Mouse (Mus musculus): Measurements from ENCODE around the gene Crkl.
"Not testable (repeated sequence)": the region's sequence is repeated elsewhere in the genome, so short reads cannot be mapped to it uniquely, and the experiment has no call there.

Crkl gene

DNA sequence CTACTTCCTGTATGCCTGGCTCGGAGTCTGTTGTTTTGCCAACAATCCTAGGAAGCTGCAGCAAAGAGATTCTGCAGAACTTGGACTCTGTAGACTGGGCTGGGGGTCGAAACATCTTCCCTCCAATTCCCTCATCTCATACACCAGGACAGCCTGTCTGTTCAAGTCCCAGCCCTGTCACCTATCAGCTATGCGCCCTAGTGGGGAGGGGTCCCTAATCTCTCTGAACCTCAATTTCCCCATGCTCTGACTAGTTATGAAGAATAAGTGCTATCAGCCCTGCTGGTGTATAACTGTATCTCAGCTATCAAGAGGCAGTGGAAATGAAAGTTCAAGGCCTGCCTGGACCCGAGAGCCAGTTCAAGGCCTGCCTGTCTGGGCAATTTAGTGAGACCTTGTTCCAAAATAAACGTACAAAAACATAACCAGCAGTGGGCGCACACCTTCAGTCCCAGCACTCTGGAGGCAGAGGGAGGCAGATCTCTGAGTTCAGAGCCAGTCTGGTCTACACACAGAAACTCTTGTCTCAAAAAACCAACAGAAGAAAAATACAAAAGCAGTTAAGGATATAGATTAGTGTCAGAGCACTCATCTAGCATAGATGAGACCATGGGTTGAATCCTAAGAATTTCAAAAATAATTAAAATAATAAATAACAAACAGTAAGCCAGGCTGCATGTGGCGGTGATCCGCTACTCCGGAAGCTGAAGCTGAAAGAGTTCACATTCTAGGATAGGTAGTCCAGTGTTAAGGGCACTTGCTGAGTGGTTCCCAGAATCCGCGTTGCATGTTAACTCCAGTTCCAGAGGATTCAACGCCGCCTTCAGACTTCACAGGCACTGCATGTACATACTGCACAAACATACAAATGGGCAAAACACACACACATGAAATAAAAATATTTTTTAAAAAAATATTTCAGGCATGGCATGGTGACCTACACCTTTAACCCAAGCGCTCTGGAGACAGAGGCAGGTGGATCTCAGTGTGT, 37.0 kb downstream of the Crkl start:
- DNase-seq, result peak; percentile 54

DNA sequence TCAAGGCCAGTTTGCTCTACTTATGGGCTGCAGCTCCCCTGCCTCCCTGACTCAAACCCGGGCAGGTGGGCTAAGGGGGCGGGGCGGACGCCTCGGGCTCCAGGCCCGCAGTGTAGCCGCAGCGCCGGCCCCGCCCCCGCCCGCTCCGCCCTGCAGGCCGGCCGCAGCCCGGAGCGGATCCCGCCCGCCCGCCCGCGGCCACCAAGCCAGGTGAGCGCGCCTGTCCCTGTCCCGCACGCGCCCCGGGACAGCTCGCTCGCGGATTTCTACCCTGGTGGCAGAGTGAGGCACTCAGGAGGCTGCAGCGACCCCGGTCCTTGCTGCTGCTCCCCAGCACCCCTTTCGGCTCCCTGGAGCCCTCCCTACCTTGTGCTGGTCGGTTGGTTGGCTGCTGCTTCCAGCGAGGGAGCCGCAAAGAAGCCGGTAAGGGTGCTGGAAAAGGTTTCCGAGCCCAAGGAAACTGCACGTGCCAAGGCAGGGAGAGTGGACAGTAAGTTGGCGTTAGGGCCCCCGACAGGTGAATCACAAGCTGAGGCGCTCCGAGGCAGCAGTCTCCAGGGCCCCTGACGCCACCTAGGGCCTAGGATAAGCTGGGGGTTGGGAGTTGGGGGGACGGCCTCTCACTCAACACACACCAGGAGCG, 37.8 kb downstream of the Crkl start, which contains the start of gene Aifm3:
TSS of gene Aifm3 (plus strand) at position 143 of the 643 bp plus-strand sequence.
- peak; percentile 30 for DNase-seq

DNA sequence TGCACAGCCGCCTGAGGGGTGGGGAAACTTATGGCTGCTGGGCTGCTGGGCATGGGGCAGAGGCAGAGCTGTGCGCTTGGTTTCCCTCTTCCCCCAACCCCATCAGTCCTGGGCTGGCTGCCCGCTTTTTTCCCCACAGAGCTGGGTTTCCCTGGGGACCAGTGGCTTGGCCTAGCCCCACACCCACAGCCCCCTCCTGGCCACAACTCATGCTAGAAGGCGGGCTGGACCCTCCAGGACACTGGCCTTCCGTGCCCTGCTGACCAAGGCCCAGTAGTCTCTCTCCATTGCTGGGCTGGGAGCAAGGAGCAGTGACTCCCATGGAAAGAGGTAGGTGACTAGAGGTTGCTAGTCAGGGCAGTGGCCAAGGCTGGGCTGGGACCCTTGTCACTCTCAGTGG, 39.4 kb downstream of the Crkl start:
- DNase-seq, result no peak

DNA sequence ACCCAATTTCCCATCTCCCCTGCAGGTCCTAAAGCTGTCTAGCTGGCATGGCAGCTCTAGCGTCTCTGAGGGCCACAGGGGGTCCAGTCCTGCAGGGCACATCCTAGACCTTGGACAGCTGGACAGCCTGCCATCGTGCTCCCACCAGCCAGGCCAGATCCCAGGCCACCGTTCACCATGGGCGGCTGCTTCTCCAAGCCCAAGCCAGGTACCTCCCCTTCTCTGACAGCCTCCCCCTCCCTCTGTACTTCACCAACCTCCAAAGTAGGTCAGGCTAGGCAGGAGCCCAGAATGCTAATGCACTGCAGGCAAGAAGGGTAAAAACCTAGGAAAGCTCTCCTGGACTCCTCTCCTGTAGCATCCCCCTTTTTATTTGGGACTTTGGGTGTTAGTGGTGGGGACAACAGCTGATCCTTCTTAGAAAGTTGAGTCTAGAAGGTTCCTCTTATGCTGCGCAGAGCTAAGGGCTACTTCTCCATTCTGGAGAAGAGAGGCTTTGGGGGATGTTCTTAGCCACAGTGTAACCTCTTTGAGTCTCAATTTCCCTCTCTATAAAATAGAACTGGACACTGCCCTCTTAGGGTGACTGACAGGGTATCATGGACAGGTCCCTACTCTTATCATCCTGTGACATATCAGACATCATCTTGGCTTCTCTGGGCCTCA, 40.2 kb downstream of the Crkl start:
- DNase-seq, result no peak

DNA sequence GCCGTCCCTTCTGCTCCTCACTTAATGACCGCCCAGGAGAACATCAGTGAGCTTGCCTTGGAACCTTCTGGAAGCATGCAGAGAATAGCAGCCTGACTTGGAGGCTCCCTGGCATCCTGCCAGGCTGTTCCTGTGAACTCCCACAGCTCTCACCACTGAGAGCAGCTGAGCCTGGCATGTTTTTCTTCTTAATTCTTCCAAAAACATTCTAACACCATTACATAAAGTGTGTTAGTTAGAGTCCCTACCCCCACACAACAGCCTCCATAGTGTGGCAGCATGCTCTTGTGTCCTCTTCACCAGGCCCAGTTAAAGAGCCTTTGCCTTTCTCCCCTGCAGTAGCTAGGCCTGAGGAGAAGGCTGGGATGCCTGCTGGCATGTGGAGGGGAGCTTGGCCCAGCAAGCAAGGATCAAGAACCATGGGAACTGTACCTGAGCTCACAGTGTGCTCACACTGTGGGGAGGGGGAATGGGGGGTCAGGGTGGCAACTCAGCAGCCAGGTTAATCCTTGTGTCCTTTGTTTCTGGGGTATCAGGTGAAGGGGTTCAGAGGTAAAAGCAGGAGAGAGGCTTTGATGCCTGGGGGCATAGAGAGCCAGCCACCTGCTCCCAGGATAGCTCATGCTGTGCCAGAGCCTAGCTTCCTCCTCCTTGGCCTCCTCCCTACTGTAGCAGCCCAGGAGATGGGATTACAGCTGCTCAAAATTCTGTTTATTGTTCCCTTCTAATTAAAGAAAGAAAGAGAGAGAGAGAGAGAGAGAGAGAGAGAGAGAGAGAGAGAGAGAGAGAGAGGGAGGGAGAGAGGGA, 44.9 kb downstream of the Crkl start:
- DNase-seq, result no peak

DNA sequence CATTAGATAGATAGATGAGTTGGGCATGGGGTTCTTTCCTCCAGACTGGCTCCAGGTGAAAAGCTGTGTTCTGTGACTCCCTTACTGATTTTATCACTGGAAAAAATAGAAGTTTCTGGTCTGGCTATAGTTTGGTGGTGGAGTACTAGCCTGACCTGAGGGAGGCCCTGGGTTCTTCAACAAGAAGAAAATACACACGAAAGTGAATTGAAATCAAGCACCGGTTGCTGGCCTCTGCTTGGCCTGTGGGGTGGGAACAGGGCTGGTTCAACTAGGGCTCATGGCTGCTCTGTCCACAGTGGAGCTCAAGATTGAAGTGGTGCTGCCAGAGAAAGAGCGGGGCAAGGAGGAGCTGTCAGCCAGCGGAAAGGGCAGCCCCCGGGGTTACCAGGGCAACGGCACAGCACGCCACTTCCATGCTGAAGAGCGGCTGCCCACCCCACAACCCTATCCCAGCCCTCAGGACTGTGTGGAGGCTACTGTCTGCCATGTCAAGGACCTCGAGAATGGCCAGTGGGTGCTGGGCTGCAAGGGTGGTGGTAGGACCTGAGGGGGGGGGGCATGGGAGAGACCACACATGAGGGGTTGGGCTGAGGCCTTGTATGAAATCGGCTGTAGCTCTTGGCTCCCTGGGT, 47.6 kb downstream of the Crkl start:
- DNase-seq, result no peak

DNA sequence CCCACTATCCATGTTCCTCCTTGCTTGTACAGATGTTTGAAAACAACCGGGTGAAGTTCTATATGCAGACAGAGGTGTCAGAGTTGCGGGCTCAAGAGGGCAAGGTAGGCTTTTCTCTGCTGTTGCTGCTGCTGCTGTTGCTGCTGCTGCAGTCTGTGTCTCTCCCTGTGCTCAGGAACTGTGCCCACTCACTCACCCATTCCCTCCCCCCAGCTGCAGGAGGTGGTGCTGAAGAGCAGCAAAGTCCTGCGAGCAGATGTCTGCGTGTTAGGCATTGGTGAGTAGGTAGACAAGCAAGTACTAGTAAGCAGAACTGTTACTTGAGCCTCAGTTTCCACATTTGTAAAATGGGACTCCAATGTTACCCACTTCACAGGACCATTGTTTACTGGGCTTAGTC, 50.9 kb downstream of the Crkl start:
- no peak for DNase-seq

DNA sequence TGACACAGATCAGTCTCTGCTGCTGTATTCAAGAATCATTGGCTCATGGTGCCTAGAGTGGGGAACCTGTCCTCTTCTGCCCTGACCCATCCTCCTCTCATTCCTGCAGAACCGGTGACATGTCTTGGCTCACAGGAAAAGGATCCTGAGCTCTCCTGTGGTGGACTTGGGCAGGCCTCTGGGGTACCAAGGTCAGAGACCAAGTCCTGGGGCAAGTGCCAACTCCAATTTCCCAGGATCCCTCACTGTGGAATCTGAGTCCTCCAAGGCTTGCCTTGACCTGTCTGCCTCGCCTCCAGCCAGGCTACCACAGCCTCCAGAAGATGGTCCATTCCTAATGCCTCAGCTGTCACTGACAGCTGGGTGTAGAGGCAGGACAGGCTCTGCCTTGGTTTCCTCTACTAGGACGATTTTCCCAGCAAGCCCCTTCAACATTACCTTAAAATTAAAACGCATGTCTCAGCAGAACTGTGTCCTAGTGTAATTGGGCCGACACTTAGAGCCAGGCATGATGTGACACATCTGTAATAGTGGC, 55.3 kb downstream of the Crkl start:
- DNase-seq, result no peak

DNA sequence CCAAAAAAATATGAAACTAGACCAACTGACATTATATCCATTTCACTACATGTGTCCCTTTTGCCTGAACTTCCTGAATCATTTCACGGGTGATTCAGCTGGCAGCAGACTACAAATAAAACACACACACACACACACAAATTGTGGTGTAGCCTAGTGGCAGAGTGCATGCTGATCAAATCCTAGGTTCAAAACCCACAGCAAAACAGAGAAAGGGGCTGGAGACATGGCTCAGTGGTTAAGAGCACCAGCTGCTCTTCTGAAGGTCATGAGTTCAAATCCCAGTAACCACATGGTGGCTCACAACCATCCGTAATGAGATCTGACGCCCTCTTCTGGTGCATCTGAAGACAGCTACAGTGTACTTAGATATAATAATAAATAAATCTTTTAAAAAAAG, 56.2 kb downstream of the Crkl start:
- not testable (repeated sequence) for DNase-seq

DNA sequence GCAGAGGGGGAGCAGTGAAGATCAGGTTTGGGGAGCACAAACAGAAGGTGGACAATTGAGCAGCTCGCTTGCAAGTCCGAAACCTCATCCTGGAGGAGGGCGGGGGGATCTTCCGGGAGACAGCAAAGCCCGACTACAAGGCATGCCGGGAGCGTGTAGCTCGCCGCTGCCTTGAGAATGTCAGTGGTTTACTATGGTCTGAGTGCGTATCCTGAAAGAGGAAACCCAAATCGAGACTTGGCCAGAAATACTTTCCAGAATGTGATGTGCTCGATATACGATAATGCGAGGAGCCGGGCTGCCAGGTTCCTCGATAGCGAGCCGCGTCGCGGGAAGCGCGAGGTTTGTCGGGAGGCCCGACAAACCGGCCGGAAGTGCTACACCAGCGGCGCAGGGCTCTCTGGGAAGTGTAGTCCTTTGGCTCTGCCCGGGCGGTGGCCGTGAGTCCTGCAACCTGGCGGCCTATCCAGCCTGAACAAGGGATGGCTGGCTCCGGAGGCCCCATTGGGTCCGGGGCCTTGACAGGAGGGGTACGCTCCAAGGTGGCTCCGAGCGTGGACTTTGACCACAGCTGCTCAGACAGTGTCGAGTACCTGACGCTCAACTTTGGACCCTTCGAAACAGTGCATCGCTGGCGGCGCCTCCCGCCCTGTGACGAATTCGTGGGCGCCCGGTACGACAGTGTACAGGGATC, 56.9 kb downstream of the Crkl start, which contains the start of gene Lztr1:
TSS of gene Lztr1 (plus strand) at position 143 of the 694 bp plus-strand sequence.
- peak; percentile 87 for DNase-seq

DNA sequence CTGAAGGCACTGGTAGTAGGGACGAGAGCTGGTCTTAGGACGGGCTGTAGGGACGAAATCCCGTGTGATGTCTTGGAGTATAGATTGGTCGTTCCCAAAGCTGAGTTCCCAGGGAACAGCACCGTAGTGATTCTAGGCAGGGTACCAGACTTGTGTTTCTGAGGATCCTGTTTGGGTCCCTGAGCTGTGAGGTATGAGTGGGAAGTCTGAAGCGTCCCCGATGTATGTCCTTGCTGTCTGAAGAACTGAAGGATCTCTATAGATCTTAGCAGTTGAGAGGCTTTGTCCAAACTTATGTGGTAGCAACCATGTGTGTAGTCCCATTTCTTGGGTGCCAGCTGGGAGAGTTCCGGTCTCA, 57.4 kb downstream of the Crkl start:
- no peak for DNase-seq

DNA sequence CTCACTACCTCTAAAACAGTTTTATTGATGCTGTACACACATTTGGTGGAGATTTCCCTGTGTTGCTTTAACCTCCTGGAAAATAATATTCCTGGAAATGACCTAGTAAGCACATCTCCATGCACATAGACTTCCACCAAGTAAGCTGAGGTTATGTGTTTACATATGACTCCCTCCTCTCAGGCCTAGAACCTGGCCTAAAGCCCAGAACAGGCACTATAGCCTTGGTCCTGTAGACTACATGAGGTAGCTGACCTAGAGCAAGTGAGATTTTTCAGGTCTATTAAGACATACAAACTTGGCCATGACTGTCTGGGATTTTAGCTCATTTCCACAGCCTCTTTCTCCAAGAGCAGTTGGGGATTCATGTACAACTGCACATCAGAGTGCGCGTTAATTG, 58.4 kb downstream of the Crkl start:
- DNase-seq, result no peak

DNA sequence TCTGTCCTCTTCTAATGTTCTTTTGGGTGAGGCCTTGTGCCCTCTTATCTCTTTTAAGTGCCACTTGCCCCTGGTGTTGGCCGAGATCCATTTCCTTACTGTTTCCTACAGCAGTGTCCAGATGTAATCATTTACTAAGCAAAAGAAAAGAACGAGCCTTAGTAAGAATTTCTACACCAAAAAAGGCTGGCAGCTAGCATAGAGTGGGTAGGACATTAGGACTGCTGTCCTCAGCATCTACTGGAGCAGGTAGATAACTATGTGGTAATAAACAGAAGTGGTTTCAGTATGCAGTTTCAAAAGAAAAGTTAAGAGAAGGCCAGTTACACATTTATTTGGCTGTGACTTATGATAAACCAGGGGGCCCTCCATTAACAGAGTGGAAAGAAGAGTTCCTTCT, 58.9 kb downstream of the Crkl start:
- DNase-seq, result no peak

DNA sequence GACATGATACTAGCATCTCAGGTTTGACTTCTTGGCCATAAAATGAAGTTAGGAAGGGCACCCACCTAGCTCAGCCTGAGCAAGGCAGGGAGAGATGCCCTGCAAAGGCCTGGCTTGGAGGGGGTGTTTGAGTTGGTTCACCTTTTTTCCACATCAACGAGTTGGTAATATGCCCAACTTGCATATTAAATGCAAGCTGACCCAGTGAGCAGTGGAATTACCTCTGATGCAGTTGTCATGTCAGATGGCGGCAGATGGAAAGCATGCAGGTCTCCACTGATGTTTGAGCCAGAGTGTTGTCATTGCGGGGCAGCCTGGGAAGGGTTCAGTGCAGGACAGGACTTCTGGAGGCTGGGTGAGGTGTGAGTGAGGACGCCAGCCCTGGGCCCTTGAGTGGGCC, 59.6 kb downstream of the Crkl start:
- no peak for DNase-seq

DNA sequence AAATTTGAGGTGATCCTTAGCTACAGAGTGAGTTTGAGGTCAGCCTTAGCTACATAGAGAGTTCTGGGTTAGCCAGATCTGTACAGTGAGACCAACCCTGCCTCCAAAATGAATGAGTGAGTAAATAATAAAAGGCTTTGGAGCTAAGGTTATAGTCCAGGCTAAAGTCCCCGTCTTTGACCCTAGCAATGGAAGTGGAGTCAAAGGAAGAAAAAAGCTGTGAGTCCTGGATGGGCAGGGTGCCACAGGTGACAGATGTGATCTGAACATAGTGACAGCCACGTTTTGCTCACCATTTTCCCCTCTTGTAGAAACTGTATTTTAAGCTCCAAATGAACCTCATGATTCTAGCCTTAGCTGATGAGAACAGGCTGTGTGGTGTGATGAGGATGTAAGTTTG, 67.1 kb downstream of the Crkl start:
- no peak for DNase-seq

DNA sequence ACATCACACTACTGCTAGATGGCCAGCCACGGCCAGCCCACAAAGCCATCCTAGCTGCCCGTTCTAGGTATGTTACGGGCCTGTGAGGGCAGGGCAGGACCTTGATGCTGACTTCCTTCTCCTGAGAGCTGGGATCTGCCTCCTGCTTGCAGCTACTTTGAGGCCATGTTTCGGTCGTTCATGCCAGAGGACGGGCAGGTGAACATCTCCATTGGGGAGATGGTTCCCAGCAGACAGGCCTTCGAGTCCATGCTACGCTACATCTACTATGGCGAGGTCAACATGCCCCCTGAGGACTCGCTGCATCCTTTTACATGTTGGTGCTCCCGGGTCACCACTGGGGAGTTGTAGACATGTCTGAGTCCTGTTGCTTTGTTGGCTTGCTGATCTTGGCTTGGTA, 72.4 kb downstream of the Crkl start:
- no peak for DNase-seq

DNA sequence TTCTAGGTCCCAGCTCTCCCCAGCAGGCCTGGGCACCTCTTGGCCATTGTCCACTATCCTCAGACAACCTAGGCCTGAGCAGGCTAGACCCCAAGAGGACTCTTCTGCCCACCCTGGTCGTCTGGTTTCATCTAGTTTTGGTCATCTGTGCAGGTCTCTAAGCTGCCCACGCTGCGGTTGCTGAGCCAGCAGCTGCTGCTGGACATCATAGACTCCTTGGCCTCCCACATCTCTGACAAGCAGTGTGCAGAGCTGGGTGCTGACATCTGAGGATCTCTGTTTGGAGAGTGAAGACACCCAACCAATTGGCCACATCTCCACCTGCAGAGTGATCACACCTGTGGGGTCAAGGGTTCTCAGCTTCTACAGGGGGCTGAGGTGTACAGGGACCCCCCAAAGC, 73.7 kb downstream of the Crkl start:
- no peak for DNase-seq

DNA sequence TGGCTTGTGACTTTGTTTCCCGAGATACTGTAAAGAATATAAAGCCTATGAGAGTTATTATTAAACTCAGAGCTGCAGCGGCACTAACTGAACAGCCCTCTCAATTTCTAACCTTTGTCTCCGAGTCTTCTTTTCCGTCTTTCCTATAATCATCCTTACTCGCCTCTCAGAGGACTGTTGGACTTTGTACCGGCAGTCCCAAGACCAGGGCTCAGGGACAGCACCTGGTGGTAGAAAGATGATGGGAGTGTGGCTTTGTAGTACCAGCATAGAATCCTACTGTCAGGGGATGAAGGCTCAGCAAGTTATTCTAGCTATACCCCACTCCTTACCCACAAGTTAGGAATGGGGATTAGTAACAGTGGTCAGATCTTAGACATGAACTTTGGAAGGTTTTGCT, 74.4 kb downstream of the Crkl start:
- DNase-seq, result no peak

DNA sequence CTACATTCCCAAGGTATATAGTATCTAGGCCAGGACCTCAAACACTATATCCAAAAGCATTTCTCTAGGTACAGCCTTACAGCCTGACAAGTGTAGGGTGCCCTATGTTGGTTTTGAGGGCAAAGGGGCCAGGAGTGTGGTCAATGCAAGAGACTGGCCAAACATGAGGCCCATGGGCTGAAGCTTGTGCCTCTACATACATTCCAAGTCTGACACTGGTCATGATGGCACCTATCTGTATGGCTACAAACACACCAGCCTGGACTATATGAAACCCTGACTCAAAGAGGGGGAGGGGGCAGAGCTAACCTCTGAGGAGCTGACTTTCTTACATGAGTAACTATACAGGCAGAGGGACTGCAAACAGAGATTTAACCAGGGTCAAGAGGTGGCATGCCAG, 75.8 kb downstream of the Crkl start:
- no peak for DNase-seq

DNA sequence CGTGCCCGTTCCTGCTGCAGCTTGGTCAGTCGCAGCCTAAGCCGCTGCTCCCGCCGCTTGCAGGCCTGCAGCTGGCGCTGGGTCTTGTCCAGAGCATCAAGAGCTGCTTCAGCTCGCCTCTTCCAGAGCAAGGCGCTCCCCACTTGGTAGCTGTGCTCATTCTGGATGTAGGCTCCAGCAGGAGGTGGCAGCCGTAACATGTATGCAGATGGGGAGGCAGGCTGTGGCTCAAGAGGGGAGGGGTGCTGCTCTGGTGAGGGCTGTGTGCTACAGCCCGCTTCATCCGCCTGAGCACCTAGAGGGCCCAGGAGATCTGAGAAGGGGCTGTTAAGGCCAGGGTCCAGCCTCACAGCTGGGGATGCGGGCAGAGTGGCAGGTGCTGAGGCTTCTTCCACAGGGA, 76.5 kb downstream of the Crkl start:
- no peak for DNase-seq

DNA sequence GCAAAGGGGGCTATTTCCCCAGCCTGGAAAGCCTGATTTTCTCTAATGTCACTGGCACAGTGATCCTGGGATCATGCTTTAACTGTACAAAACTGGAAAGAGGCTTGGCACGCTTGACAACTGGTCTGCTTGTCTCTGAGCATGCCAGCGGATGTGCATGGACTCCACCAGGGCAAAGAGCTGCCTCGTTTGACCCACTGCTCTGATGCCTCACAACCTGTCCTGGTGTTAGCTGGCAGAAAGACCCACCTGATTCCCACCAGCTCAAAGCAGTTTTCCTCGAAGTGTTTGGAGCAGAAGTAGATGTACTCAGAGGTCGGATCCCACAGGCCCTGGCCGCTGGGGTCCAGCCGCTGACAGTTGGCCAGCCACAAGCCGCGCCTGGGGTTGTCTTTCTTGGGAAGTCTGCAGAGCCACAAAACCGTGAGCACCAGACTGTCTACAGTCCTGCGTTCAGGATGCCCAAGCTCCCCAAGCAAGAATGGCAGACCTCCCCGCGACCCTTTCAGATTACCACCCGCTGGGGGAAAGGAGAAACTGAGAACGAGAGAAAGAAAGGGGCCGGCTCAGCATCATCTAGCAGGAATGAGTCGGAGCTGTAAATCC, 78.3 kb downstream of the Crkl start:
- DNase-seq, result no peak
